Mouse (Mus musculus): ENCODE data around the gene Neo1.

GRCm38 (mm10) chr9:59075632-59076031, 39.4 kb upstream of the Neo1 start:
- TF ChIP-seq CTCF (IDR thresholded peaks at IDR 0.05; ENCODE audit: borderline replicate concordance, control insufficient read depth, extremely low read depth, insufficient read depth, low read length, poor library complexity) (no peak), POLR2A (IDR thresholded peaks at IDR 0.05; ENCODE audit: control insufficient read depth, extremely low read depth, insufficient read depth, low read length, poor library complexity) (no peak)
